Mouse (Mus musculus) frontal cortex, postnatal 10 days (tissue): ENCODE results near the gene A430078G23Rik.
"Not testable (repeated sequence)": the region's sequence is repeated elsewhere in the genome, so short reads cannot be mapped to it uniquely, and the experiment has no call there.

ENCODE experiments used
- DNase-seq, 2 experiments: peaks; one replicate each; pipeline ENCODE4 v3.0.0; 2022; ENCODE audit warnings: low spot score in 2 of 2, mixed read lengths in 1 of 2

The A430078G23Rik gene

GRCm38 (mm10) chr8:3353189-3353810, at the start of gene A430078G23Rik:
Gene A430078G23Rik, plus strand, starts transcription at chr8:3353415.
- no peak for DNase-seq

- DNase-seq, result not testable (repeated sequence)
These were observed 44.9 kb upstream of the A430078G23Rik start for GRCm38 (mm10) chr8:3308205-3308800.

GRCm38 (mm10) chr8:3309636-3310035, 43.6 kb upstream of the A430078G23Rik start:
- peak in 1 of 2 experiments; percentile 9 for DNase-seq

GRCm38 (mm10) chr8:3311482-3311881, 41.7 kb upstream of the A430078G23Rik start:
- no peak for DNase-seq

GRCm38 (mm10) chr8:3313417-3313816, 39.8 kb upstream of the A430078G23Rik start:
- DNase-seq, result not testable (repeated sequence)

GRCm38 (mm10) chr8:3313843-3314242, 39.4 kb upstream of the A430078G23Rik start:
- DNase-seq, result no peak

GRCm38 (mm10) chr8:3314345-3314744, 38.9 kb upstream of the A430078G23Rik start:
- no peak for DNase-seq

- no peak for DNase-seq
These were observed 36.6 kb upstream of the A430078G23Rik start for GRCm38 (mm10) chr8:3316585-3316984.

- DNase-seq, result not testable (repeated sequence)
These were observed 33.9 kb upstream of the A430078G23Rik start for GRCm38 (mm10) chr8:3319267-3319666.

- no peak for DNase-seq
These were observed 29.0 kb upstream of the A430078G23Rik start for GRCm38 (mm10) chr8:3324253-3324652.

GRCm38 (mm10) chr8:3327056-3327455, 26.2 kb upstream of the A430078G23Rik start:
- no peak for DNase-seq

- DNase-seq, result no peak
These were observed 25.5 kb upstream of the A430078G23Rik start for GRCm38 (mm10) chr8:3327538-3328245.

- peak in 1 of 2 experiments; percentile 20 for DNase-seq
These were observed 22.6 kb upstream of the A430078G23Rik start for GRCm38 (mm10) chr8:3330662-3331061.

- DNase-seq, result no peak
These were observed 21.5 kb upstream of the A430078G23Rik start for GRCm38 (mm10) chr8:3331692-3332091.

GRCm38 (mm10) chr8:3335881-3336280, 17.3 kb upstream of the A430078G23Rik start:
- DNase-seq, result no peak

GRCm38 (mm10) chr8:3336658-3337524, 16.3 kb upstream of the A430078G23Rik start:
- DNase-seq, result no peak

- not testable (repeated sequence) for DNase-seq
These were observed 15.7 kb upstream of the A430078G23Rik start for GRCm38 (mm10) chr8:3337525-3337824.

GRCm38 (mm10) chr8:3337971-3338370, 15.2 kb upstream of the A430078G23Rik start:
- no peak for DNase-seq

- DNase-seq, result not testable (repeated sequence)
These were observed 12.5 kb upstream of the A430078G23Rik start for GRCm38 (mm10) chr8:3340711-3341110.

GRCm38 (mm10) chr8:3345337-3345736, 7.9 kb upstream of the A430078G23Rik start:
- no peak for DNase-seq

GRCm38 (mm10) chr8:3346691-3347413, 6.4 kb upstream of the A430078G23Rik start:
- no peak for DNase-seq
